Mouse (Mus musculus): ENCODE measurements around the gene Erp29.

- TF ChIP-seq CTCF (IDR thresholded peaks at IDR 0.05) (no peak), POLR2A (IDR thresholded peaks at IDR 0.05; ENCODE audit: insufficient read depth, low read depth, low read length) (no peak)
Measured at GRCm38 (mm10) chr5:121463601-121464250, 11.4 kb upstream of the Erp29 start.
